Mouse (Mus musculus) olfactory bulb, adult 2 months (tissue): ENCODE results near the gene Ubac2. TPM values are rescaled to one million over a fixed set of nuclear protein-coding genes. Genes with fewer than 3 reads are reported as not detected.

Experiments
- H3K27ac ChIP-seq: fragments of 200-500 bp; 2 replicates; pipeline ENCODE4 v1.5.1; 2012; ENCODE audit warnings: low read depth, low read length; ENCODE audit not compliant: insufficient read depth
- H3K4me1 ChIP-seq: fragments of 200-500 bp; 2 replicates; pipeline ENCODE4 v1.6.1; 2012; ENCODE audit warnings: low read length; ENCODE audit not compliant: control insufficient read depth, insufficient read depth
- H3K4me3 ChIP-seq: fragments of 200-500 bp; 2 replicates; pipeline ENCODE4 v1.5.1; 2012; ENCODE audit warnings: mild to moderate bottlenecking, low read depth, low read length, moderate library complexity; ENCODE audit not compliant: insufficient read depth
- CTCF ChIP-seq: fragments of 200-500 bp; IDR thresholded peaks from 2 replicates; pipeline ENCODE4 v1.5.1; 2012; ENCODE audit warnings: low read depth, mild to moderate bottlenecking, low read length, moderate library complexity; ENCODE audit not compliant: insufficient read depth
- POLR2A ChIP-seq: fragments of 200-500 bp; IDR thresholded peaks from 2 replicates; pipeline ENCODE4 v1.6.1; 2012; ENCODE audit warnings: mild to moderate bottlenecking, low read depth, low read length, moderate library complexity; ENCODE audit not compliant: insufficient read depth
- WGBS: fragments of 180-500 bp; shearing (Covaris S2); methylation state at CpG from one replicate; pipeline ENCODE4 v1.1.7; 2018; 5-methylcytosine and 5-hydroxymethylcytosine counted together
- polyA plus RNA-seq: library from polyadenylated mRNA; stranded (reverse); fragments of >200 nt; gene quantifications from 2 replicates; pipeline ENCODE4 v1.2.4, GENCODE M21; 2012; ENCODE audit warnings: low replicate concordance; ENCODE audit not compliant: missing spikeins, insufficient read depth, insufficient read length

Gene Ubac2
- polyA plus RNA-seq, 1 experiment: not detected

GRCm38 (mm10) chr14:121994171-121994700, 115.8 kb downstream of the Ubac2 start:
- WGBS: 94% methylated on average over 17 of the region's 17 CpGs
- H3K27ac ChIP-seq: no peak overlapping the region
- no peak overlapping the region for H3K4me3 ChIP-seq
- no peak for TF ChIP-seq POLR2A
- H3K4me1 ChIP-seq: 0 out of 2 replicates have a peak, but pooled peaks cover 4% of the 10 kb centered on the region

GRCm38 (mm10) chr14:121994846-121995556, 116.6 kb downstream of the Ubac2 start:
- no peak for TF ChIP-seq CTCF
- no peak for TF ChIP-seq POLR2A
- WGBS: 90% methylated on average over 7 of the region's 7 CpGs
- Histone ChIP-seq H3K4me1 (0 out of 2 replicates have a peak, but pooled peaks cover 4% of the 10 kb centered on the region), H3K4me3 (no peak overlapping the region), H3K27ac (no peak overlapping the region)

- WGBS: 74% methylated on average over 1 of the region's 1 CpGs
- H3K27ac ChIP-seq: no peak overlapping the region
- TF ChIP-seq CTCF (no peak), POLR2A (no peak)
Measured at GRCm38 (mm10) chr14:121995557-121995870, 117.1 kb downstream of the Ubac2 start.

GRCm38 (mm10) chr14:121996786-121997185, 118.4 kb downstream of the Ubac2 start:
- no peak overlapping the region for H3K27ac ChIP-seq
- 95% methylated on average over 8 of the region's 8 CpGs for WGBS
- no peak for TF ChIP-seq POLR2A
- no peak for TF ChIP-seq CTCF

More at GRCm38 (mm10) chr14:121995557-121995870, 117.1 kb downstream of the Ubac2 start:
- 0 out of 2 replicates have a peak, but pooled peaks cover 4% of the 10 kb centered on the region for H3K4me1 ChIP-seq
- H3K4me3 ChIP-seq: no peak overlapping the region

GRCm38 (mm10) chr14:121999455-121999854, 121.0 kb downstream of the Ubac2 start:
- 54% methylated on average over 8 of the region's 8 CpGs for WGBS
- no peak overlapping the region for H3K27ac ChIP-seq
- no peak for TF ChIP-seq CTCF
- TF ChIP-seq POLR2A: no peak
- H3K4me1 ChIP-seq: no peaks in the 10 kb centered on the region
- no peak overlapping the region for H3K4me3 ChIP-seq

More at GRCm38 (mm10) chr14:121996786-121997185, 118.4 kb downstream of the Ubac2 start:
- H3K4me1 ChIP-seq: 0 out of 2 replicates have a peak, but pooled peaks cover 4% of the 10 kb centered on the region
- H3K4me3 ChIP-seq: no peak overlapping the region

GRCm38 (mm10) chr14:122000346-122001105, 122.1 kb downstream of the Ubac2 start:
- H3K4me3 ChIP-seq: no peak overlapping the region
- H3K4me1 ChIP-seq: no peaks in the 10 kb centered on the region
- TF ChIP-seq CTCF (no peak), POLR2A (no peak)
- H3K27ac ChIP-seq: no peak overlapping the region
- 90% methylated on average over 17 of the region's 17 CpGs for WGBS

GRCm38 (mm10) chr14:122002224-122002623, 123.8 kb downstream of the Ubac2 start:
- Histone ChIP-seq H3K4me3 (no peak overlapping the region), H3K4me1 (no peaks in the 10 kb centered on the region), H3K27ac (no peak overlapping the region)
- WGBS: 84% methylated on average over 7 of the region's 7 CpGs
- no peak for TF ChIP-seq CTCF
- no peak for TF ChIP-seq POLR2A

GRCm38 (mm10) chr14:122003812-122004211, 125.4 kb downstream of the Ubac2 start:
- TF ChIP-seq CTCF (no peak), POLR2A (no peak)
- Histone ChIP-seq H3K4me1 (no peaks in the 10 kb centered on the region), H3K4me3 (no peak overlapping the region), H3K27ac (no peak overlapping the region)

- no peaks in the 10 kb centered on the region for H3K4me1 ChIP-seq
- no peak for TF ChIP-seq CTCF
- no peak for TF ChIP-seq POLR2A
- no peak overlapping the region for H3K4me3 ChIP-seq
- WGBS: 91% methylated on average over 4 of the region's 4 CpGs
- no peak overlapping the region for H3K27ac ChIP-seq
Measured at GRCm38 (mm10) chr14:122008261-122008660, 129.8 kb downstream of the Ubac2 start.
